Mouse (Mus musculus) embryonic facial prominence, embryonic 12.5 days (tissue): ENCODE results near the gene Ptgir. TPM values are rescaled to one million over a fixed set of nuclear protein-coding genes. Genes with fewer than 3 reads are reported as not detected.

Source experiments
- ATAC-seq: fragments of 200-750 bp; cut with Nextera tagmentation; 2 replicates; pipeline ENCODE4 v1.8.0; 2017; ENCODE audit not compliant: insufficient number of reproducible peaks, insufficient read depth, low FRiP score, low TSS enrichment
- H3K27ac ChIP-seq: fragments of 300-500 bp; sonication (generic); 2 replicates; pipeline ENCODE4 v1.5.1; 2016; ENCODE audit warnings: mild to moderate bottlenecking
- H3K27me3 ChIP-seq: fragments of 300-500 bp; sonication (generic); 2 replicates; pipeline ENCODE4 v1.6.1; 2016; ENCODE audit warnings: mild to moderate bottlenecking, moderate library complexity
- H3K36me3 ChIP-seq: fragments of 300-500 bp; sonication (generic); 2 replicates; pipeline ENCODE4 v1.6.1; 2016; ENCODE audit warnings: mild to moderate bottlenecking
- H3K4me1 ChIP-seq: fragments of 300-500 bp; sonication (generic); 2 replicates; pipeline ENCODE4 v1.6.1; 2016
- H3K4me2 ChIP-seq: fragments of 300-500 bp; sonication (generic); replicated peaks from 2 replicates; pipeline ENCODE4 v1.6.1; 2016; ENCODE audit warnings: mild to moderate bottlenecking, moderate library complexity
- H3K4me3 ChIP-seq: fragments of 300-500 bp; sonication (generic); 2 replicates; pipeline ENCODE4 v1.5.1; 2016; ENCODE audit warnings: mild to moderate bottlenecking
- H3K9ac ChIP-seq: fragments of 300-500 bp; sonication (generic); 2 replicates; pipeline ENCODE4 v1.6.1; 2016; ENCODE audit warnings: mild to moderate bottlenecking, moderate library complexity
- H3K9me3 ChIP-seq: fragments of 300-500 bp; sonication (generic); 2 replicates; pipeline ENCODE4 v1.6.1; 2016; ENCODE audit warnings: mild to moderate bottlenecking, moderate library complexity
- WGBS: fragments of 180-500 bp; shearing (Covaris S2); methylation state at CpG from one replicate; pipeline ENCODE4 v1.1.7; 2016; 5-methylcytosine and 5-hydroxymethylcytosine counted together
- polyA plus RNA-seq: library from polyadenylated mRNA; unstranded; fragments of >200 nt; fragmentation: Nextera tagmentation; extraction: Ambion mirVana; gene quantifications from 2 replicates; pipeline ENCODE4 v1.2.1, GENCODE M21; 2016

Gene Ptgir
- polyA plus RNA-seq, 1 experiment from 2014 or later = 1.7 TPM

- ATAC-seq = peak; percentile 76
- Histone ChIP-seq H3K27me3 (peaks cover 10% of the 10 kb centered on the region; the same call in 1 of the 2 replicates), H3K9ac (peak within 1 kb of the TSS; percentile 47), H3K4me3 (peak within 1 kb of the TSS; percentile 32), H3K36me3 (peaks cover 19% of the 10 kb centered on the region), H3K27ac (peak within 1 kb of the TSS; percentile 96), H3K9me3 (no peaks in the 10 kb centered on the region), H3K4me1 (peaks cover 52% of the 10 kb centered on the region), H3K4me2 (peak within 1 kb of the TSS; percentile 57)
- under 1% methylated on average over 30 of the region's 30 CpGs for WGBS
Measured at GRCm38 (mm10) chr7:16891641-16892351, 14.5 kb upstream of the Ptgir start, which contains the start of gene Gng8. Gng8 (plus strand) TSS chr7:16891786.

DNA sequence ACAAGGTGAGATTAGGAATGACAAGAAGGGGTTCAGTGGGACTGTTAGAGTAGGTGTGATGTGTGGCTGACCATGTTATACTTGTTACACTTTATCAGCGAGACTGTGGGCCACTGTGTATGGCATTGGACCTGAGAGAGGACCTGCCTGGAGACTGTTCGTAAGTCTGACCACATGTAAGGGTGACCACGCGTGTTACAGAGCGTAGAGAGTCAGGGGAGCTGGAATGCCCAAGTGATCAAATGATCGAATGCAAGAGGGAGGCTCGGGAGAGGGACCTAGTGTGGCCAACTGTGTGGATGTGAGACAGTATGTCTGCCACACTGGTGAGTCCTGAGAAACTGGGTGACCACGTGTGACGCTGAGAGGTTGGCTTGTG lies 13.9 kb upstream of the Ptgir start:
- peak overlapping the region; percentile 47 for H3K9ac ChIP-seq
- H3K4me1 ChIP-seq = peaks cover 52% of the 10 kb centered on the region
- peaks cover 15% of the 10 kb centered on the region for H3K36me3 ChIP-seq
- no peak for ATAC-seq
- H3K27me3 ChIP-seq = peaks cover 10% of the 10 kb centered on the region; the same call in 1 of the 2 replicates
- peak overlapping the region; percentile 96; the same call in 1 of the 2 replicates for H3K27ac ChIP-seq
- 29% methylated on average over 9 of the region's 9 CpGs for WGBS
- peak overlapping the region; percentile 32 for H3K4me3 ChIP-seq
- H3K4me2 ChIP-seq = peak overlapping the region; percentile 57
- H3K9me3 ChIP-seq = no peaks in the 10 kb centered on the region

GRCm38 (mm10) chr7:16893612-16894011 lies 12.7 kb upstream of the Ptgir start:
- ATAC-seq = no peak
- Histone ChIP-seq H3K9me3 (no peaks in the 10 kb centered on the region), H3K4me1 (peaks cover 52% of the 10 kb centered on the region), H3K9ac (peak overlapping the region; percentile 47), H3K27ac (no peak overlapping the region; the same call in 1 of the 2 replicates), H3K4me3 (0 out of 2 replicates have a peak overlapping the region, but pooled peaks have one; percentile 12), H3K4me2 (peak overlapping the region; percentile 57), H3K36me3 (peaks cover 6% of the 10 kb centered on the region), H3K27me3 (peaks cover 10% of the 10 kb centered on the region; the same call in 1 of the 2 replicates)
- 7% methylated on average over 4 of the region's 6 CpGs for WGBS

GRCm38 (mm10) chr7:16894279-16894678 lies 12.0 kb upstream of the Ptgir start:
- ATAC-seq = no peak
- Histone ChIP-seq H3K27me3 (peaks cover 10% of the 10 kb centered on the region; the same call in 1 of the 2 replicates), H3K9ac (peak overlapping the region; percentile 47), H3K36me3 (no peaks in the 10 kb centered on the region), H3K4me2 (peak overlapping the region; percentile 57), H3K27ac (0 out of 2 replicates have a peak overlapping the region, but pooled peaks have one; percentile 46), H3K9me3 (no peaks in the 10 kb centered on the region), H3K4me1 (peaks cover 52% of the 10 kb centered on the region), H3K4me3 (peak overlapping the region; percentile 24; the same call in 1 of the 2 replicates)
- WGBS = 7% methylated on average over 4 of the region's 4 CpGs

GRCm38 (mm10) chr7:16895000-16895399 lies 11.3 kb upstream of the Ptgir start:
- 0 out of 2 replicates have a peak overlapping the region, but pooled peaks have one; percentile 46 for H3K27ac ChIP-seq
- H3K4me1 ChIP-seq = peaks cover 55% of the 10 kb centered on the region
- WGBS = under 1% methylated on average over 24 of the region's 24 CpGs
- peak overlapping the region; percentile 57 for H3K4me2 ChIP-seq
- no peaks in the 10 kb centered on the region for H3K36me3 ChIP-seq
- H3K4me3 ChIP-seq = peak overlapping the region; percentile 24
- H3K9me3 ChIP-seq = no peaks in the 10 kb centered on the region
- no peak for ATAC-seq
- H3K27me3 ChIP-seq = peaks cover 10% of the 10 kb centered on the region; the same call in 1 of the 2 replicates
- peak overlapping the region; percentile 47 for H3K9ac ChIP-seq

- Histone ChIP-seq H3K27ac (0 out of 2 replicates have a peak overlapping the region, but pooled peaks have one; percentile 46), H3K9ac (peak overlapping the region; percentile 47; the same call in 1 of the 2 replicates), H3K4me2 (peak overlapping the region; percentile 57), H3K36me3 (no peaks in the 10 kb centered on the region), H3K27me3 (peaks cover 10% of the 10 kb centered on the region; the same call in 1 of the 2 replicates), H3K4me1 (peaks cover 56% of the 10 kb centered on the region), H3K4me3 (peak overlapping the region; percentile 24; the same call in 1 of the 2 replicates), H3K9me3 (no peaks in the 10 kb centered on the region)
- no peak for ATAC-seq
- 31% methylated on average over 10 of the region's 10 CpGs for WGBS
Measured at GRCm38 (mm10) chr7:16895511-16895910, 10.8 kb upstream of the Ptgir start.

- Histone ChIP-seq H3K27ac (no peak overlapping the region), H3K4me1 (peaks cover 26% of the 10 kb centered on the region), H3K27me3 (no peaks in the 10 kb centered on the region), H3K4me2 (no peak overlapping the region), H3K9ac (no peak overlapping the region), H3K9me3 (no peaks in the 10 kb centered on the region), H3K4me3 (no peak overlapping the region), H3K36me3 (no peaks in the 10 kb centered on the region)
- no peak for ATAC-seq
- whole genome bisulfite sequencing = 16% methylated on average over 5 of the region's 5 CpGs
Measured at GRCm38 (mm10) chr7:16900526-16900925, 5.8 kb upstream of the Ptgir start.

DNA sequence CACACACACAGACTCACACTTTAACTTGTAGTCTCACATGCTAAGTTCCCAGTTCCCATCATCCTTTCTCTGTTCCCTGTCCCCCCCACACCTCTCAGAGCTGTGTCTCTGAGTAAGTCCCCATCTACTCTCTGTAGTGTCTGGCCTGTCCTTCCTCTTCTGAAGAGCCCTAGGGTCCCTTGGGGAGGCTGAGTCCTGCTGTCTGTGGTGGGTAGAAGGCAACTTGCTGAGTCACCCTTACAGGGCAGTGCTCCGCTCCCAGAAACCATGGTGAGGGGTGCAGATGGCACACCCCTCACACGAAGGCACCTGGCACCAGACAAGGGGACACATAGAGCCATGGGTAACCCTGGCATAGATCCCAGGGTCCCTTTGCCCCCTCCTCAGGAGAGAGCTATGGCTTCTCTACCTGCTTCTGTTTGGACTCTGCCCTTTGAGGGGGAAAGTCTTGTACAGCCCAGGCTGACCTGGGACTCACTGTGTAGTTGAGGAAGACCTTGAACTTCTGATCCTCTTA lies 2.8 kb upstream of the Ptgir start:
- Histone ChIP-seq H3K9me3 (no peaks in the 10 kb centered on the region), H3K36me3 (no peaks in the 10 kb centered on the region), H3K9ac (no peak overlapping the region), H3K27ac (no peak overlapping the region), H3K27me3 (no peaks in the 10 kb centered on the region), H3K4me3 (no peak overlapping the region), H3K4me1 (peaks cover 41% of the 10 kb centered on the region), H3K4me2 (no peak overlapping the region)
- ATAC-seq = no peak
- 81% methylated on average over 2 of the region's 2 CpGs for WGBS

GRCm38 (mm10) chr7:16904120-16904675 lies 2.1 kb upstream of the Ptgir start:
- WGBS = 36% methylated on average over 8 of the region's 10 CpGs

DNA sequence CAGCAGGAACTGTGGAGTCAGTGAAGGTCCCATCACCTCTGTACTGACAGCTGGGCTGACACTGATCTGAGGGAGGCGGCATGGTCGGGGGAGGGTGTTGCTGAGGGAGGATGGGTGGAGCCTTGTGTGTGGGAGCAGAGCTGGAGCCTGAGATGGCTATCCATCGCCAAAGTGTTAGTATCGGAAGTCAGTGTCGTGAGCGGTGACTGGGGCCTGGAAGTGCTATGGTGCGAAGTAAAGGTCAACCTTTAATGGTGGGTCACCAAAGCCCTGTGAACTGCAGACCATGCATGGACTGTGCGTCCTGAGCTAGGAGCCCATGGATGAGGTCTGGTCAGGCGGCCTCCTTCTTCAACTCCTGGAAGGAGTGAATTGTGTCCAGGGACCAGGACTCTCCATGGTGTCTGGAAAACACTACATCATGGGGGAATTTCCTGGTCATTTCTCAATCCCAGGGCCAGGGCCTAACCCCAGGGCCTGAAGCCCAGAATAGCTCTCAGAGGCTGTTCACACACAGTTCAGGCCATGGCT lies 734 bp upstream of the Ptgir start:
- H3K4me2 ChIP-seq = no peak overlapping the region
- H3K4me1 ChIP-seq = peaks cover 47% of the 10 kb centered on the region
- no peak for ATAC-seq
- no peaks in the 10 kb centered on the region for H3K36me3 ChIP-seq
- 40% methylated on average over 9 of the region's 9 CpGs for WGBS
- no peaks in the 10 kb centered on the region for H3K9me3 ChIP-seq
- H3K27ac ChIP-seq = peak overlapping the region; percentile 19
- no peaks in the 10 kb centered on the region for H3K27me3 ChIP-seq
- H3K4me3 ChIP-seq = no peak overlapping the region
- H3K9ac ChIP-seq = no peak overlapping the region

More at GRCm38 (mm10) chr7:16904120-16904675, 2.1 kb upstream of the Ptgir start:
- Histone ChIP-seq H3K4me1 (peaks cover 47% of the 10 kb centered on the region), H3K27me3 (no peaks in the 10 kb centered on the region), H3K9ac (no peak overlapping the region), H3K36me3 (no peaks in the 10 kb centered on the region), H3K9me3 (no peaks in the 10 kb centered on the region), H3K4me3 (no peak overlapping the region), H3K4me2 (no peak overlapping the region), H3K27ac (no peak overlapping the region)
- no peak for ATAC-seq

GRCm38 (mm10) chr7:16906889-16907559 lies 734 bp downstream of the Ptgir start:
- Histone ChIP-seq H3K4me3 (no peak overlapping the region), H3K4me1 (peaks cover 39% of the 10 kb centered on the region), H3K9ac (no peak overlapping the region), H3K36me3 (no peaks in the 10 kb centered on the region), H3K27ac (no peak overlapping the region), H3K4me2 (no peak overlapping the region), H3K27me3 (no peaks in the 10 kb centered on the region), H3K9me3 (no peaks in the 10 kb centered on the region)
- 94% methylated on average over 41 of the region's 41 CpGs for WGBS
- no peak for ATAC-seq
